Mouse (Mus musculus) heart, embryonic 12.5 days (tissue): ENCODE data around the gene Vsig1. TPM values are rescaled to one million over a fixed set of nuclear protein-coding genes. Genes with fewer than 3 reads are reported as not detected.

Experiments
- ATAC-seq: fragments of 200-750 bp; cut with Nextera tagmentation; 2 replicates; pipeline ENCODE4 v1.8.0; 2017; ENCODE audit warnings: moderate TSS enrichment, moderate library complexity; ENCODE audit not compliant: insufficient number of reproducible peaks, low FRiP score
- H3K27ac ChIP-seq: fragments of 300-500 bp; sonication (generic); 2 replicates; pipeline ENCODE4 v1.5.1; 2016; ENCODE audit warnings: mild to moderate bottlenecking, moderate library complexity; ENCODE audit not compliant: poor library complexity, severe bottlenecking
- H3K27me3 ChIP-seq: fragments of 300-500 bp; sonication (generic); replicated peaks from 2 replicates; pipeline ENCODE4 v1.6.1; 2016; ENCODE audit warnings: mild to moderate bottlenecking, moderate library complexity
- H3K36me3 ChIP-seq: fragments of 300-500 bp; sonication (generic); 2 replicates; pipeline ENCODE4 v1.6.1; 2016; ENCODE audit warnings: mild to moderate bottlenecking, moderate library complexity
- H3K4me1 ChIP-seq: fragments of 300-500 bp; sonication (generic); replicated peaks from 2 replicates; pipeline ENCODE4 v1.6.1; 2016; ENCODE audit warnings: mild to moderate bottlenecking
- H3K4me2 ChIP-seq: fragments of 300-500 bp; sonication (generic); 2 replicates; pipeline ENCODE4 v1.6.1; 2016; ENCODE audit warnings: mild to moderate bottlenecking, moderate library complexity
- H3K4me3 ChIP-seq: fragments of 300-500 bp; sonication (generic); 2 replicates; pipeline ENCODE4 v1.5.1; 2016; ENCODE audit warnings: mild to moderate bottlenecking
- H3K9ac ChIP-seq: fragments of 300-500 bp; sonication (generic); 2 replicates; pipeline ENCODE4 v1.6.1; 2016; ENCODE audit warnings: mild to moderate bottlenecking, moderate library complexity
- H3K9me3 ChIP-seq: fragments of 300-500 bp; sonication (generic); replicated peaks from 2 replicates; pipeline ENCODE4 v1.6.1; 2016; ENCODE audit warnings: mild to moderate bottlenecking, moderate library complexity
- WGBS: fragments of 180-500 bp; shearing (Covaris S2); methylation state at CpG from one replicate; pipeline ENCODE4 v1.1.7; 2016; 5-methylcytosine and 5-hydroxymethylcytosine counted together
- polyA plus RNA-seq: library from polyadenylated mRNA; unstranded; fragments of >200 nt; fragmentation: Nextera tagmentation; extraction: Ambion mirVana; gene quantifications from 2 replicates; pipeline ENCODE4 v1.2.1, GENCODE M21; 2016

Gene Vsig1
- polyA plus RNA-seq, 1 experiment from 2014 or later = not detected

DNA sequence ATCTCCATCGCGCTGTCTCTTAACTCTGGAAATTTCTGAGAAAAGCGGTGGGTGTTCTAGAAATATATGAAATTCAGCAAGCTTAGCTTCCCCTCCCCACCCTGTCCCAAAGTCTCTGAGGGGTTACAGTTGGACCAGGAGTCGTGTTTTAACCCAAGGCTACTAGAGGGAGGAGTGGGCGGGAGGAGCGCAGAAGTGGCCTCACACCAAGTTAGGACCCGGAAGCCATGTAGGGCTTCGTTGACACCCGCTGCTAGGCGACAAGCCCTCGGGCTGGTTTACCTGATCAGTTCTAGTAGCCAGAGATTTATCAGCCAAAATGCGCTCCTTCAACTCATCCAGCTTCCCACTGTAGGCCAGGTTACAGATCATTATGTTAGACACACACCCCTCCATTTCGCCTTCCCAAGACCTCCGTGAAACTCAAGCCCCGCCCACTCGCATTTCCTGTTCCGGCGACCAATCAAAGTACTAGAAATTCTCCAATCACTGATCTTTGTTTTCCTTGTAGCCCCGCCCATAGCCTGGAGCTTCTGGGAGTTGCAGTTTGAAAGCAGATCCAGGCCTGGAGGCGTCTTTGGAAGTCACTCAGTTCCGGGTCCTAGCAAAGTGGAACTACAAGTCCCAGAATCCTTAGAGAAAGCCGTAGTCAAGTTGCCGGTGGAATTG lies 49.0 kb downstream of the Vsig1 start, which contains the start of the genes Psmd10 and Atg4a:
Psmd10 (minus strand) TSS at position 457 of the 669 bp plus-strand sequence.
Atg4a (plus strand) TSS at position 636 of the 669 bp plus-strand sequence.
- WGBS = 19% methylated on average over 23 of the region's 23 CpGs

DNA sequence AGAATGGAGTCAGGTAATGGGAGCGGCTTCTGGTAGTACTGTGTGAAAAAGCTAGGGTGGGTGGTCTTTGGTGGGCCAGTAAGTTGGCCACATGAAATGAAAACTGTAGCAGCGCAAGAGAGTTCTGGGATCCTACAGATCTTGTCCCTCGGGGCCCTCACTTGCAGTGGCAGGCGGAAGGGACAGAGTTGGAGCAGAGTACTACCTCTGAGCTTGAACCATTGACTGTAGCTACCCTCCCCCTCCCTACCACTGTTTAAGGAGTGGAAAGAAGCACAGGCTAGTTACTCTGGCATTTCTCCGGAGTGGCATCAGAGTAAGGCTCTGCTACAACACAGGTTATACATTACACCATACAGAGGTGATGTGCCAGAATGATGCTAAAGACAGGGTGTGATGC lies 49.6 kb downstream of the Vsig1 start:
- Histone ChIP-seq H3K4me2 (peak overlapping the region; percentile 68), H3K4me1 (no peaks in the 10 kb centered on the region), H3K36me3 (peaks cover 4% of the 10 kb centered on the region; the same call in 1 of the 2 replicates), H3K27me3 (no peaks in the 10 kb centered on the region), H3K9ac (peak overlapping the region; percentile 46), H3K27ac (no peak overlapping the region), H3K9me3 (no peaks in the 10 kb centered on the region), H3K4me3 (peak overlapping the region; percentile 63)
- 13% methylated on average over 5 of the region's 5 CpGs for WGBS
- ATAC-seq = peak; percentile 73

More for the DNA sequence above, 49.0 kb downstream of the Vsig1 start, which contains the start of the genes Psmd10 and Atg4a:
- Histone ChIP-seq H3K9ac (peak within 1 kb of the TSS; percentile 58), H3K36me3 (peaks cover 5% of the 10 kb centered on the region; the same call in 1 of the 2 replicates), H3K4me3 (peak within 1 kb of the TSS; percentile 63), H3K27ac (no peak within 1 kb of the TSS; the same call in 1 of the 2 replicates), H3K4me2 (peak within 1 kb of the TSS; percentile 68), H3K4me1 (no peaks in the 10 kb centered on the region), H3K9me3 (no peaks in the 10 kb centered on the region), H3K27me3 (no peaks in the 10 kb centered on the region)
- peak; percentile 96 for ATAC-seq

DNA sequence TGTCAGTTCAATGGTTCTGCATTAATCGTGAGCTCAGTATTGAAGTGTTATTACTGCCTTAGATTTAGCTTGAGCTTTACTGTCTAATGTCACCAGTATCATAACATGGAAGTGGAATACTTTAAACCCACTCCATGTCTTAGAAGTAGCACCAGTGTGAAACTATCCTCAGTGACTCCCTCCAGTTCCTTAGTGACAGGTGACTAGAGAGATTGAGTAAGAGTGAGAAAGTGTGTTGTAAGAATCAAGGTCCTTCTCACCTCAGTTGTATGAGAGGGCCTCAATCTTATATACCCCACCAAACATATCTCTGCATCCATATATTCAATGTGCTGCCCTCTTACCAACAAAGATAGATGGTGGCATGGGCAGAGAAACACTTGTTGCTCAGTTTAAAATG lies 71.5 kb downstream of the Vsig1 start:
- Histone ChIP-seq H3K27me3 (peaks cover 12% of the 10 kb centered on the region; the same call in 1 of the 2 replicates), H3K9ac (no peak overlapping the region), H3K9me3 (no peaks in the 10 kb centered on the region), H3K36me3 (no peaks in the 10 kb centered on the region), H3K4me2 (no peak overlapping the region), H3K27ac (no peak overlapping the region), H3K4me3 (no peak overlapping the region), H3K4me1 (peaks cover 13% of the 10 kb centered on the region)
- ATAC-seq = no peak
- 79% methylated on average over 1 of the region's 1 CpGs for WGBS

DNA sequence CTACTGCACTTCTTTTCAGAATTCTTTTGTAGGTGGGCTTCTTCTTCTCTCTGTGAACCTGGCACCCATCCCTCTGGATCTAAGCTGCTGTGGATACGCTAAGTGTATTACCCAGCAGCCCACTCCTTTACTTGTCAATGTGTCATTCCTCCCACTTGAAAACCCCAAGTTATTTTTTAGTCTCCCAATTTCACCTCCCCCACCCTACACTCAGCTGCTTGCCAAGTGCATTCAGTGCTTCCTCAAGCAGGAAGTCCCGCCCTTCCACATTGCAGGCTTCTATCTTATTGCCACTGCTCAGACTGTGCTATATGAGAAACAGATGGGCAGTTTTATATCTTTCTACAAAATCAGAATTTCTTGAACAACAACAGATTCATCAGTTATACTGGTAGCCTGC lies 72.1 kb downstream of the Vsig1 start:
- WGBS = 71% methylated on average over 2 of the region's 2 CpGs
- no peak overlapping the region for H3K4me3 ChIP-seq
- H3K36me3 ChIP-seq = no peaks in the 10 kb centered on the region
- no peak overlapping the region for H3K27ac ChIP-seq
- H3K4me2 ChIP-seq = no peak overlapping the region
- peaks cover 14% of the 10 kb centered on the region; the same call in 1 of the 2 replicates for H3K27me3 ChIP-seq
- no peak overlapping the region for H3K9ac ChIP-seq
- peaks cover 15% of the 10 kb centered on the region for H3K4me1 ChIP-seq
- ATAC-seq = 0 out of 2 replicates have a peak, but pooled peaks have one; percentile 45
- no peaks in the 10 kb centered on the region for H3K9me3 ChIP-seq

DNA sequence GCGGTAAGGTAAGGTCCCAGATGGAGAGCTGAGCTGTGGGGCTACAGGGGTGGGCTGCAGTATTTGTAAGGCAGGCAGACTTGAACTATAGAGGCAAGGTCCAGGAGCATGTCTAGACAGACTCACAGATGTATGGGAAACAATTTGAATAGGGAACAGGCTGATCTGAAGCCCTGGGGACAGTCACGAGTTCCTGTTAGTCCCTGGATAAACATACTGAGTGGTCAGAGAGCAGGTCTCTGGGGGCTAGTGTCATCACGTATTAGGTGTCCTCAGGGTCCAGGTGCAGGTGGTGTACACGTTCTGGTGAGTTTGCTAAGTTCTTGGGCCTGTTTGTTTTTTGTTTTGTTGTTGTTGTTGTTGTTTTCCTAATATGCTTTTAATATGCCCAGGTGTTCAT lies 72.8 kb downstream of the Vsig1 start:
- H3K27me3 ChIP-seq = peaks cover 20% of the 10 kb centered on the region
- no peak overlapping the region for H3K27ac ChIP-seq
- no peak overlapping the region for H3K4me2 ChIP-seq
- no peaks in the 10 kb centered on the region for H3K9me3 ChIP-seq
- H3K4me3 ChIP-seq = no peak overlapping the region
- H3K9ac ChIP-seq = no peak overlapping the region
- no peaks in the 10 kb centered on the region for H3K36me3 ChIP-seq
- peaks cover 15% of the 10 kb centered on the region for H3K4me1 ChIP-seq
- 70% methylated on average over 4 of the region's 4 CpGs for WGBS
- ATAC-seq = no peak

DNA sequence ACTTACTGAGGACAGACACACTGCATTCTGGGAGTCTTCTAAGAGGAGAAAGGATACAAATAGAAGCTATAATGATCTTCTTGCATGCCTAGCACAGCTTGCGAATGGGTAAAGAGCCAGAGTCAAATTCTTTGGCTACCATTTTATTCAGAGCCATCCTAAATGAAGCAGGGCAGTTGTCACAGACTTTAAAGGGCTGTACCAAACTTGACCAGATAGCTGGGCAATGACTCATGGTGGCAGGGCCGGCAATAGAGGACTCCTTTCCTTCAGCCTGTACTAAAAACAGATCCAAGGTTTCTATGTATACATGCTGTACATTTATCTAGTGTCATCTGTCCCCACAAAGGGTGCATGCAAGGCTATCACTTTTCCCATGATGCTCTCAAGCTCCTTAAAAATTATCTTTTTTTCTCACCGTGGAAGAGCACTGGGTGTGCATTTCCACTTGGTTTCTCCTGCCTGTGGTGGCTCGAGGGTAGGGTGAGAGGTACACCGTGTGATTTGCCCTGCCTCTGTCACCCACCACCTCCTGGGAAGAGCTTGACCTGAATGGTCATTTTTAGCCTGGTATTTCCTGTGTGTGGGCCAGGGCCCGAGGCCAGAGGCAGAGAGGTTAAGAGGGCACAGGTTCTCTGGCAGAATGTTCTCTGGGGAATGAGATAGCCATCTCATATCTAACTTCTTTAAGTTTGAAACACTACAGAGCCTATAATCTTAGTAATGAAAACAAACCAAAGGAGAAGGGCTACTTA lies 76.0 kb downstream of the Vsig1 start:
- Histone ChIP-seq H3K9ac (no peak overlapping the region), H3K27ac (no peak overlapping the region), H3K4me2 (no peak overlapping the region), H3K9me3 (no peaks in the 10 kb centered on the region), H3K27me3 (peaks cover 21% of the 10 kb centered on the region), H3K4me3 (no peak overlapping the region), H3K4me1 (peaks cover 15% of the 10 kb centered on the region), H3K36me3 (no peaks in the 10 kb centered on the region)
- 39% methylated on average over 6 of the region's 6 CpGs for WGBS
- ATAC-seq = no peak

DNA sequence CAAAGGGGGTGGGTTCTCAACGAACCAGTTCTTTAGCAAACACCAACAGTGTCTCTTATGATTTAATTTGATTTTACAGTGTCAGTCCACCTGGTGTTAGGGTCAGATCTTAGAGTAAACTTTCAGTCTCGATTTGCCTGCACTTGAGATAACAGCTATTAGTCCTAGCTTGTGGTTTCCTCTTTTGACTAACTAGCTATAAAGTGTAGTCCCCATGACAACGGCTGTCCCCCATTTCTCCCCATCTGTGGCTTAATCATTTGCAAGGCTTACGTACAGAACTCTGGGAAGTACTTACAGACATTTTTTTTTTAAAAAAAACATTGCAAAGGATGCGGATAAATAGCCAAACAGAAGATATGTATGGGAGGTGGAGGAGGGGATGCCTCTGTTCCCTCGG lies 77.4 kb downstream of the Vsig1 start:
- 60% methylated on average over 6 of the region's 6 CpGs for WGBS

DNA sequence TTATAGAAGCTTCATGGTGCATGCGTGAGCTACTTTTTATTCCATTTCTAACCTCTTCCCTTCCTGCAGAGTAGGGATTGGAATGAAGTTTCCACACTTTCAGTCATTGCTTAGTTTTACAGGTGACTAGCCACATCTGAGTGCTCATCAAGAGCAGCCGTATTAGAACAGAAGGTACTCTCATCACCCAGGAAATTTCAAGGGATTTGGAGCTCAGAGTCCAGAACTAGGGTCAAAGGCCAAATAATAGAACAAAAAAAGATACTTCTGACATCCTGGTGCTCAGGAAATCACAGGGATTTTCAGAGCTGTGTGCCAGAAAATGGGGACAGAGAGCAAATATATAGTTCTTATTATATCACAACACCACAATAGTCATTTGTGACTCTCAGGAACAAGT lies 77.8 kb downstream of the Vsig1 start:
- Histone ChIP-seq H3K4me1 (peaks cover 11% of the 10 kb centered on the region), H3K27ac (no peak overlapping the region), H3K4me3 (no peak overlapping the region), H3K27me3 (peaks cover 17% of the 10 kb centered on the region), H3K4me2 (no peak overlapping the region), H3K9ac (no peak overlapping the region), H3K36me3 (no peaks in the 10 kb centered on the region), H3K9me3 (no peaks in the 10 kb centered on the region)
- no peak for ATAC-seq
- WGBS = 74% methylated on average over 2 of the region's 2 CpGs

More for the DNA sequence above, 77.4 kb downstream of the Vsig1 start:
- Histone ChIP-seq H3K27ac (no peak overlapping the region), H3K4me1 (peaks cover 11% of the 10 kb centered on the region), H3K27me3 (peaks cover 17% of the 10 kb centered on the region), H3K9me3 (no peaks in the 10 kb centered on the region), H3K4me3 (no peak overlapping the region), H3K4me2 (no peak overlapping the region), H3K9ac (no peak overlapping the region), H3K36me3 (no peaks in the 10 kb centered on the region)
- no peak for ATAC-seq

Other genes with a start within 250 kb of the Vsig1 start
- gene Mid2, start 243.0 kb upstream of the Vsig1 start, polyA plus RNA-seq = 18.3 and 19.9 TPM in 2 replicates
- not detected in 2 replicates for gene Tex13b, start 94.2 kb upstream of the Vsig1 start, polyA plus RNA-seq
- gene Psmd10, start 49.1 kb downstream of the Vsig1 start, polyA plus RNA-seq = 33.3 and 34.6 TPM in 2 replicates
- gene Atg4a, start 49.3 kb downstream of the Vsig1 start, polyA plus RNA-seq = 13.4 and 14.3 TPM in 2 replicates